Mouse (Mus musculus): ENCODE measurements at regions not wholly inside any gene's neighbourhood (a gene's known extent, or its start where the extent isn't known, plus 50 kb on each side); places are given as distances from the start of the nearest gene placed in this dataset.

DNA sequence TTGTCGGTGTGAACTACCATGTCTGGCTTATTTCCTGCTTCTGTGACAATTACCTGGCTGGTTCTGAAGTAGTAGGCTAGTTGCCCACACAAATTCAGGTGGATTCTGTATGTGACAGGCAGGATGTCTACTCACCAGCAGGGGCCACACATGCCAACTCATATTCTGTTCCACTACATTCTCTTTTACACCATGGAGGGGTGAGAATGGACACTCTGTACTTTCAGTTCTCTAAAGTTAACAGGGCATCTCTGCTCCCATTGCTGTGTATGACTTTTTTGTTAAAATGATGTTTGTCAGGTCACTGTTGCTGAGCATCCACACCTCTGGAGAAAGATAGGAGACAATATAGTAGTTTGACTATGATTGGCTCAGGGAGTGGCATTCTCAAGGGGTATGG, 232.3 kb upstream of the Thrb start:
- no peak for TF ChIP-seq CTCF (IDR thresholded peaks at IDR 0.05; ENCODE audit: extremely low read depth, insufficient read depth, low read length)
- no peak for TF ChIP-seq POLR2A (IDR thresholded peaks at IDR 0.05; ENCODE audit: extremely low read depth, insufficient read depth, low read length)

Measured in cortical plate, adult 2 months (tissue).